Mouse (Mus musculus): ENCODE measurements around the gene Pfdn4.

The Pfdn4 gene

DNA sequence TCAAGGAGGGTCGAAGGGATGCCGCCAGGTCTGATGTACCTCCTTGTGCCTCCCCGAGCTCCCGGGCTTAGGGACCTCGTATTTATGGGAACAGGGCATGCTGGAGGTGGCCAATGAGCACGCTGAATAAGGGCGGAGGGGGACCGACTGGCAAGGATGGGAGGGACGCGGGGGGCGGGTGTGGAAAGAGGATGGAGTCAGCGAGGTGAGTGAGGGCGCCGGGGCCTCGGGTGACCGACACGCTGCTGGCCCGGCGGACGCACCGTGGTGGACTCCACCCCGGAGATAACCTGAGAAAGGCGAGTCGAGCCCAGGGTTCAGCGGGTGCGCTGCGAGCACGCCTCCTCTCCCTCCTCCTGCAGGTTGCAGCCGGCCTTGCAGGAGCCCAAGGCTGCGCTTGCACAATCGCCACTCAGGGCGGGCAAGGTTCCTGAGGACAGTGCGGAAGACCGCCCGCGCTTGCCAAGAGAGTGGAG is 901 bp downstream of the Pfdn4 start, which contains the start of gene Cyp24a1:
Cyp24a1 (minus strand) TSS at position 55 of the 476 bp plus-strand sequence.
- peak; percentile 59 for DNase-seq (ENCODE audit: low read depth, low spot score)

DNA sequence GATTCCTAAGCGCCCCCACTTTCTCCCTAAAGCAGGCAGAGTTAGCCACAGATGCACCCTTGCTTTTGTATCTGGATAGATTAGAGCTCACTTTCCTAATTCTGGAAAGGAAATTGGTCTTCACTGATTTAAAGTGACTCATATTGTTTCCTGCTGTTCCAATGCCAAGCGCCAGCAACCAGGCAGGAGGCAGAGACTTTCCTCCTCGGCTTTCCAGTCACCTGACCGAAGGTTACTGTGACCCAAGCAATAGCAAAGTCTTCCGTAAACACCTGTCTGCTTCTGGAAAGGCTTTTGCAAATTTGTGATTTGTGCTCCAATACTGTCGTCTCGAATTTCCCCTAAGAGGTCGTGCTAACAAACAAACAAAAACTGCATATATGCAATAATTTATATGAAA is 1.8 kb downstream of the Pfdn4 start:
- DNase-seq (ENCODE audit: low read depth, low spot score) = no peak

DNA sequence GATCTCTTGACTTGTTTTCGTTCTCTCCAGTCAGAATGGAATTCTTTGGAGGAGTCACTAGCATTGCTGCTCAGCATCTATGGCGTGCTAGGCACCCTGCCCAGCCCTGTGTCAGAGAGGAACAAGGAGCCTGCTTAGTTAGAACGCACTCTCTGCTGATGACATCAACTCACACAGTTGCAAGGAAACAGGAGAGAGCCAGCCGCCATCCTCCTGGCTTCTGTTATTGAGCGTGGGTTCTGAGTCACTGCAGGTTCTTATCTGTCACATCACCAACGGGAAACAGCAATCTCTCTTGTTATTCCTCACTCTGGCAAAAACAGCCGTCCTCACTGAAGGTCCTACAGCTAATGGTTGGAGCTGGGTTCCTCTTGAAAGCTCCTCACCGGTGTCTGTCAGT is 7.1 kb downstream of the Pfdn4 start:
- no peak for DNase-seq (ENCODE audit: low read depth, low spot score)

- DNase-seq (ENCODE audit: low read depth, low spot score) = no peak
These were observed 7.8 kb downstream of the Pfdn4 start for GRCm38 (mm10) chr2:170503983-170504382.

GRCm38 (mm10) chr2:170507734-170508133 is 11.5 kb downstream of the Pfdn4 start:
- DNase-seq (ENCODE audit: low read depth, low spot score) = peak; percentile 79

DNA sequence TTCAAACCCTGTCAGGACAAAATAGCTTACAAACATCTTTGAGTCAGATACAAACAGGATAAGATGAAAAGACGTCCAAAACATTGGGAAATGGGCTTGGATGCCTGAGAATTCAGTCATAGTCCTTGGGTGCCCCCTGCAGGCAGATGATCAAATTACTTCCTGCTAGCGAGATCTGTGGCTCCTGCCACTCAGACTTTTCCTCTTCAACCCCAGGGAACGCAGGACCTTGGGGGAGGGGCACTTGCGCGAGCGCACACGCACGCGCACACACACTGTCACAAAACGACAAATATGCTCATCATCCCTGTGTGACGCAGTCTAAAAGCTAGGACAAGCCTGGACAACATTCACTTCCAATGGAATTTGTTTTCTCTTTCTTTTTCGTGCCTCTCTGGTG is 12.6 kb downstream of the Pfdn4 start:
- peak; percentile 90 for DNase-seq (ENCODE audit: low read depth, low spot score)

DNA sequence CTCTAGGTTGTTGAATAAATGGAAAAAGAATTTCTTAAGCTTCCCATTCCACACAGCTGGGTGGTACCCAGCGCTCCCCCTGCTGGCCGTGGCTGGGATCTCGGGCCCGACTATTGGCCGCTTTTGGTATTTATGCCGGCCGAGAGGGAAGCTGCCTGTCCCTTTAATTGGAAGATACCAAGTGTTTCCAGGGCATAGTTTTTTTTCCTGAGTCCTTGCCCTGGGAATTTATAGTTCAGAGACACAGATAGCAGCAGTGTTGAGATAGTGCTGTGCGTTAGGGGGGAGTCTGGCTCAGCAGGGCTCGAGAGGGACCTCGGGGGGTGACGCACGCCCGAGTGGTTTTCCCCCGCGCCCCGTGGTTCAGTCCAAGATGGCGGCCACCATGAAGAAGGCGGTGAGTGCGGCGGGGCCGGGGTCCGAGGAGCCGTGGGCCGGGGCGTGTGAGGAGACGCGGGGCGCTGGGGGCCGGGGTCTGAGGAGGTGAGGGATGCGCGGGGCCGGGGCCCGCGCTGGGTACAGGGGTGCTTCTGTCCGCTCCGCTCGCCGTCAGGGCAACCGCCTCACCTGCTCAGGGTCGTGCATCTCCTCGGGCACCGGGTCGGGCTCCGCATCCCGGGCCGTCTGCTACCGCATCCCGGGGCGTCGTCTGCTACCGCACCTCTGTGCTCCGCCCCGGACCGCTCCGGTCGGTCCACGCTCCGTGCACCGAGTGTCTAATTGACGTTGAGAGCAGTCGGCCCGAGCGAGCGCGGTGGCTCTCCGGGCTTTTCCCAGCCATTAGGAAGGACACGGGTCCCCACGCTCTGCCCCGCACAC is 15.1 kb downstream of the Pfdn4 start:
- peak; percentile 91 for DNase-seq (ENCODE audit: low read depth, low spot score)

GRCm38 (mm10) chr2:170513756-170514155 is 17.5 kb downstream of the Pfdn4 start:
- DNase-seq (ENCODE audit: low read depth, low spot score) = peak; percentile 49

DNA sequence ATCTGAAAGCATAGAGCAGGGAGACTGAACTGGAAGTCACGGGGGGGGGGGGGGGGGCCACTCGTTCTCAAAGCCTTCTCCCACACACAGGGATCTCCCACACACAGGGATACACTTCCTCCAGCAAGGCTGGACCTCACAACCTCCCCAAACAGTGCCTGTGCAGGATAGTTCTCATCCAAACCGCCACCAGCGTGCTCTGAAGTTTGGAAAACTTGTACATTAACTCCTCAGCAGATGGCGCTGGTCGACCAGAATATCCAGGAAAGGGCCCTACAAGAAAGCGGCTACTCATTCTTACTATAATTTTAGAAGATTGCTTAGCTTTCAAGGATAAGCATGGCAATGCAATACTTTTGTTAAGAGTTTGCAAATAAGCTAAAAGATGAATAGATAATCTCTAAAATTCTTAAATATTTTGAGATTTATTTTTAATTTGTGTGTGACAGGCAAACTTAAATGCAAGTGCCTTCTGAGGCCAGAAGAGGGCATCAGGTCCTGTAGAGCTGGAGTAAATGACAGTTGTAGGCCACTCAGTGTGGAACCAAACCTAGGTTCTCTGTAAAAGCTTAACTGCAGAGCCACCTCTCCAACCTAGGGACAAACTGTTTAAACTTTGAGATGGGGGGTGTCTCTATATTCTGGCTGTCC is 24.2 kb downstream of the Pfdn4 start:
- peak; percentile 83 for DNase-seq (ENCODE audit: low read depth, low spot score)

GRCm38 (mm10) chr2:170526513-170526912 is 30.3 kb downstream of the Pfdn4 start:
- peak; percentile 87 for DNase-seq (ENCODE audit: low read depth, low spot score)

DNA sequence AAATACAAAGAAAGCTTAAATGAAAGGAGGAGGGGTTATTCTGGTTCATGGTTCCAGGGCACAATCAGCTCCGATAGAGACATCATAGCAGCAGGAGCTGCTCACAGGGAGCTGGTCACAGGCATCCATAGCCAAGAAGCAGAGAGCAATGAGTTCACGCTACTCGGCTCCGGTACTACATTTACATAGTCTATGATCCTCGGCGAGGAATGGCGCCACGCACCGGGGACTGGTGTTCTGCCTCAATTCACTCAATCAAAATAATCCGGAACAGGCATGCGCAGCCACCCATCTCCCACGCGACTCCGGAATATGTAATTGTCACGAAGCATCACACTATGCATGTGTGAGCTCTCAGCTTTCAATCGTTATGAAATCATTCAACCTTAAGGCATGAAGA is 31.8 kb downstream of the Pfdn4 start:
- DNase-seq (ENCODE audit: low read depth, low spot score) = no peak

GRCm38 (mm10) chr2:170529766-170530165 is 33.5 kb downstream of the Pfdn4 start:
- peak; percentile 99 for DNase-seq (ENCODE audit: low read depth, low spot score)

DNA sequence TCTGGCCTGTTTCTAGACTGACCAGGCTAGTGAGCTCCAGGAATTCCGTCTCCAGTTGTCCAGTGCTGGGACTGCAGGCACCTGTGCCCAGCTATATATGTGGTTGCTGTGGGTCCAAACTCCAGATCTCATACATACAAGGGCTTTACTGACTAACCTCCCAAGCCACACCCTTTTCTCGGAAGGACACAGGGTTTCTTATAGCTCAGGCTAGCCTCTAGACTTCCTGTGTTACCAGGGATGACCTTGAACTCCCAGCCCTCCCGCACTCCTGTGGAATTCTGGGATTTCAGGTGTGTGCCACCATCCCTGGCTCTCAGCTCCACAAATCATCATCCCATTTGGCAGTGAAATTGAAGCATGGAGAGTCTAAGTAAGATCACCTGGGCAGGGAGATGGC is 34.0 kb downstream of the Pfdn4 start:
- peak; percentile 91 for DNase-seq (ENCODE audit: low read depth, low spot score)

DNA sequence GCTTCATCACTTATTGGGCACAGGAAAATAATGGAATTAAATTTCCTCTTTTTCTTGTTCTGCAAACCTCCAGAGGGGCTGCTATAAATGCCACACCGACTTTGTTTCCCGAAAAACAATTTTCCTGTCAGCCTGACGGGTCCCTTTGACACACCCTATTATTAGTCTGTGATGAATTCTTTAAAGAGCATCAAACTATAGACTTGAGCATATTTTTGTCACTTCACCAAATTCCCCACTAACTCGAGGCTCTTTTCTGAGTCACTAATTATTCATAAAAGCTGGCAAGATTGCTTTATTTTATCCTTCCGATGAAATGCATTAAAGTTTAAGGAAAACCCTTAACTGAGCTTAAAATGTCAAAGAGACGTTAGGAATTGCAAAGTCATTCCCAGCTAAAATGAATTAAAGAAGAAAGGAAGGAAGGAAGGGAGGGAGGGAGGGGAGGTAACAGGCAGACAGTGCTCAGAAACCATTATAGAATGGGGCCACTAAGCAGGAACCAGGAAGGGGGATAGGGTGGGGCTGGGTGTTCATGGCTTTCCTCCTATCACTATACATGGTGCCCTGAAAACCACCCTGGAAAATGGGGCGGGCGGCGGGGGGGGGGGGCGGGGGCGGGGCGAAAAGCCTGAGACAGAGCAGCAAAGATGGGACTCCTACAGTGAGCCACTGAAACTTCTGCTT is 38.0 kb downstream of the Pfdn4 start:
- DNase-seq (ENCODE audit: low read depth, low spot score) = no peak

GRCm38 (mm10) chr2:170534803-170535174 is 38.6 kb downstream of the Pfdn4 start:
- DNase-seq (ENCODE audit: low read depth, low spot score) = peak; percentile 74

- DNase-seq (ENCODE audit: low read depth, low spot score) = no peak
These were observed 39.6 kb downstream of the Pfdn4 start for GRCm38 (mm10) chr2:170535841-170536240.

- no peak for DNase-seq (ENCODE audit: low read depth, low spot score)
These were observed 43.0 kb downstream of the Pfdn4 start for GRCm38 (mm10) chr2:170539211-170539610.

DNA sequence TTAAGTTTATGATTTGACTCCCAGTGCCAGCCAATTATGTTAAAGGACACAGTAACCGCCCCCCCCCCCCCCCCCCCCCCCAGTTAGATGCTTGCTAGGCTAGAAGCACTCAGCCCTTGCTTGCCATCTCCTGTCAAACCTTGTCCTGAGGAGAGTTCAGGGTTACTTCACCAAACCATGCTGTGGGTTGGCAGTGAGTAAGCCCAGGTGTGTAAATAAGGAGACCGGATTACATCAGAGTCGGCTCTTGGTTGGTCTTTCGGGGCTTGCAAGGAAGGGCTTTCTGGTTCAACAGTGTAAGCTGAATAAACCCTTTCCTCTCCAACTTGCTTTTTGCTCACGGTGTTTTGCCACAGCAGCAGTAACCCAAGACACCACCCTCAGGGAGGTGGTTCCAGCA is 47.4 kb downstream of the Pfdn4 start:
- DNase-seq (ENCODE audit: low read depth, low spot score) = no peak

DNA sequence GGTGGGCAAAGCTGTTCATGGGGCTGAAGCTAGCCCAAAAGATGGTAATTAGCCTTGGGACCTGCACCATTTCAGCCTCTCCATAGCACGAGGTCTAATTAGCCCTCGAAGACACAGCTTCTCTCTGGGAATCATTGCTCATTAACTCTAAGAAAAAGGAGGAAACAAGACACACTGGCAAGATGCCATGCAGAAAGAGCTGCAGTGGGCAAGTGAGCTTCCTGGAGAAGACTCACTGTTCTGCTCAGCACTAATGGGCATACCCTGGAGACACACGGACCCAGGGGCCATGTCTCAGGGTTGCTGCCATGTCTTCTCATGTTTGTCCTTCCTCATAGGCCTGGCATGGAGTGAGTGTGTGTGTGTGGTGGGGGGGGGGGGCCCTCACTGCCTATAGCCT is 47.9 kb downstream of the Pfdn4 start:
- no peak for DNase-seq (ENCODE audit: low read depth, low spot score)

- no peak for DNase-seq (ENCODE audit: low read depth, low spot score)
These were observed 48.7 kb downstream of the Pfdn4 start for GRCm38 (mm10) chr2:170544950-170545349.

DNA sequence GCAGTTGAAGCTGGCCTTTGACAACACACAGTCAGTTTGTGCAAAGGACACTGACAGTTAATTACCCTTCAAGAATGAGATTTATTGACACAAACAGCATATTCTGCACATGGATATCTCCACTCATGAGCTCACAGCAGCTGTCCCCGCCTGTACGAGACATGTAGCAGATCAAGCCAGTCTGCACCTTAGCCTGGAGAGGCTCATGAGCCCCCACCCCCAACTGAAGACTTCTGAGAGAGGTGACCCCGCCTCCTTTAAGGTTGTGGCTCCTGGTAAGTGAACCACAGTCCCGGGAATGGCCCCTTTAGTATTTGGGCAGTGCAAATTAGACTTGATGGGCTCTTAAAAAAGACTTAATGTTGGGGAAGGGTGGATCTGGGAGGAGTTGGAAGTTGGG is 49.5 kb downstream of the Pfdn4 start:
- no peak for DNase-seq (ENCODE audit: low read depth, low spot score)

GRCm38 (mm10) chr2:170547526-170547925 is 51.3 kb downstream of the Pfdn4 start:
- DNase-seq (ENCODE audit: low read depth, low spot score) = no peak
